Mouse (Mus musculus) liver, postnatal 0 days (tissue): ENCODE data around the gene Mgmt.

Experiments used
- CTCF ChIP-seq: sonication (generic); IDR thresholded peaks from 2 replicates; pipeline ENCODE4 v1.5.1; 2016; ENCODE audit warnings: antibody characterized with exemption, low read depth
- EP300 ChIP-seq: IDR thresholded peaks from 2 replicates; pipeline ENCODE4 v1.6.1; 2016; ENCODE audit warnings: antibody characterized with exemption, low read depth, mild to moderate bottlenecking

DNA sequence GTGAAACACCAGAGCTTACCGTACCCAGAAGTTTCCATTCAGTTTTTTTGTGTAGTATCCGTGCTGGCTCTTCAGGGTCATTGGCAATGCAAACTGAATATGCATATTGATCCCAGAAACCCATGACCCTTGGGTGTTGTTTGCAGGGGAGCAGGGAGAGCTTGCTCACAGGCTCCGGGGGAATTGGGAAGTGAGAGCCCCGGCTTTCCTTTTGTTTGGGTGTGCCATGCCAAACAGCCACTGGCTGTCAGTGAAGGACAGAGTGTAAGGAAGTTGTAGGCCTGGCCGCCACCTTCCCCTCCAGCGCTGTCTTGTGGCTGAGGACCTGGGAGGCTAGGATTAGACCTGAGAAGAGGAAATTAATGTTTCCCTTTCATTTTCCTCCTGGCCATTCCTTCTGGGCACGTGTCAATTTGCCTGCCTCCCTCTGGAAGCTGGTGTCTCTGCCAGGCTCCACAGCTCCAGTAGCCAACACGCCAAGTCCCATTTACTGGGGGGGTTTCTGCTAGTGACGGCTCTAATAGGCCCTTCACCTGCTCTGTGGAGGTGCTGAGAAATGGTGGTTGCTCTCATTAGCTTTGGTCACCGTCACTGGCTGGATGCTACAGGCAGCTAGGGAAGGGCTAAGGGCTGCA is 144.0 kb downstream of the Mgmt start:
- TF ChIP-seq EP300, result no peak
- TF ChIP-seq CTCF, result no peak
